Mouse (Mus musculus): ENCODE data around the gene Vps54. TPM values are rescaled to one million over a fixed set of nuclear protein-coding genes. Genes with fewer than 3 reads are reported as not detected.

Gene Vps54
- total and polyA plus RNA-seq, 2 experiments from 2014 or later: 5.6 to 40.2 TPM

DNA sequence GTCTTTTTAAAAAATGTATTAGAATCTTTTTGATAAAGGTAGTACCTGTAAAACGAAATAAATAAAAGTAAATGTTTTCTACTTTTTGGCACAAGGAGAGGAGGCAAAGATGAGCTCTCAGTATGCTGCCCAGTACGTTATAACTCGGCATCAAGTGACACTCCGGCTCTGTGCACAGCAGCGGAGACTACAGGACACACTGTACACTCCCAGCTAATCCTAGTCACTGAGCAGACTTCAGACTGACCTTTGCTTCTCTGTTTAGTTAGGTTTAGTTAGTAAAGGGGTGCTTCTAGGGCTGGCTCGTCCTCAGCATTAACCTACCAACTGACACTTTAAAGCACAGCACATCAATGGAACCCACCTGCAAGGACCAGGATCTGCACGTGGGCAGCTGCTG lies 112.2 kb downstream of the Vps54 start:
- 89% methylated on average over 7 of the region's 7 CpGs for WGBS
- DNase-seq: no peak
- Histone ChIP-seq H3K36me3 (ENCODE audit: insufficient read depth) (0 out of 2 replicates have a peak, but pooled peaks cover 13% of the 10 kb centered on the region), H3K9me3 (ENCODE audit: low read length) (no peaks in the 10 kb centered on the region), H3K4me1 (ENCODE audit: insufficient read depth) (no peaks in the 10 kb centered on the region), H3K4me3 (ENCODE audit: low read depth, low read length) (no peak overlapping the region), H3K27me3 (ENCODE audit: insufficient read depth, low read length) (no peaks in the 10 kb centered on the region), H3K27ac (ENCODE audit: low read depth, low read length) (no peak overlapping the region), H3K9ac (no peak overlapping the region), H3K4me2 (ENCODE audit: low read depth) (no peak overlapping the region)
- no peak for TF ChIP-seq CTCF (IDR thresholded peaks at IDR 0.05; ENCODE audit: low read depth)
- no peak for ATAC-seq

DNA sequence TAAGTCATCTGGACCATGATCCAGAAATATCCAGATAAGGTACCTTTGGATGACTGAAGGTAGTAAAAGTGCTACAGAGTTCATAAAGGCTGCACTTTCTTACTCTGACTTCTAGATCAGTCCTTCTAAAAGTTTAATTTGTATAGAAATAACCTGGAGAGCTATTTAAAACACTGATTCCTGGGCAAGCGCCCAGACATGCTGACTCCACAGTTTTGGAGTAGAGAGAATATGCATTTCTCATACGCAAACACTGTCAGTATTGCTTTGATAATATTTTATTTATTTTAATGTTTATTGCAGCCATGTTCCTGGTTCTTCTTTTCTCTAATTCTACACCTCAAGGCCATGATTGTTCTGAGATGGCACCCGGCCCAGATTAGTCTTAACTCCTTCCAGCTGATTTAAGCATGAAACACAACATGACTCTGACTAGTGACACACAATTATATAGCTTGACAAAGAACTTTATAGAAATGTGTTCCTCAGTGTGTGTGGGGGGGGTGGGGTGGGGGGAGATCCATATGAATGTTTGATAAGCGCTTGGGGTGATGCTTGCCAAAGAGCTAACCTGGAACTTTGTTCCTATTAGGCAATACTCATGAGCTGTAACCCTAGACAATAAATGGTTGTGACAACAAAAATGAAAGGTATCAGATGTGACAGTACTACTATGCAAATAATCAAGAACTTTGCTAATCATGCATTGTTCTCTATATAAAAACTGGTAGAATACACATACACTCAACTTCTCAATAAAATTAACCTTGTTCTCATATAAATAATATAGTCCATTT lies 124.3 kb downstream of the Vps54 start:
- ATAC-seq (no peak), DNase-seq (no peak)
- WGBS: 83% methylated on average over 4 of the region's 4 CpGs
- no peak overlapping the region for H3K4me2 ChIP-seq (ENCODE audit: low read depth)
- H3K4me3 ChIP-seq (ENCODE audit: low read depth, low read length): no peak overlapping the region
- no peaks in the 10 kb centered on the region for H3K4me1 ChIP-seq (ENCODE audit: insufficient read depth)
- no peak overlapping the region for H3K9ac ChIP-seq
- no peaks in the 10 kb centered on the region for H3K9me3 ChIP-seq (ENCODE audit: low read length)
- H3K36me3 ChIP-seq (ENCODE audit: insufficient read depth): no peaks in the 10 kb centered on the region
- H3K27ac ChIP-seq (ENCODE audit: low read depth, low read length): no peak overlapping the region
- no peak for TF ChIP-seq CTCF (IDR thresholded peaks at IDR 0.05; ENCODE audit: low read depth)
- no peaks in the 10 kb centered on the region for H3K27me3 ChIP-seq (ENCODE audit: insufficient read depth, low read length)

DNA sequence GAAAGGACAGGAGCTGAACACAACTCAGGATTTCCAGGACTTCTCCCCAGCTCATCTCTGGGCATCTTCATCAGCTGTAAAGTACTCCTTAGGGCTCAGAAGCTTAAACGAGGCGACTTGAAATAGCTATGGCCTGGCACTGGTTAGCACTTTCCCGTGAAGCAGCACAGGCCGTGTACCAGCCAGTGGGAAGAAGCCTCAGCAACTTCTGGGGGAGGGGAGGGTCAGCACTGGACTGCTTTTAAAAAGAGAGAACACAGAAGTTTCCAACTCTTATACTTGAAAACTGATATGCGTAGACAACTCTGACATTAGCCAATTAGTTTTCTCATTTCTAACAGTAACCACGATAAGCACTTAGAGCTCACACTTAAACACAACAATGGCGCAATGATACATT lies 129.4 kb downstream of the Vps54 start:
- WGBS: 47% methylated on average over 7 of the region's 7 CpGs
- H3K9ac ChIP-seq: no peak overlapping the region
- ATAC-seq: no peak
- H3K27me3 ChIP-seq (ENCODE audit: insufficient read depth, low read length): no peaks in the 10 kb centered on the region
- H3K36me3 ChIP-seq (ENCODE audit: insufficient read depth): no peaks in the 10 kb centered on the region
- H3K27ac ChIP-seq (ENCODE audit: low read depth, low read length): no peak overlapping the region
- H3K4me2 ChIP-seq (ENCODE audit: low read depth): peak overlapping the region; percentile 63
- TF ChIP-seq CTCF (IDR thresholded peaks at IDR 0.05; ENCODE audit: low read depth): no peak
- no peak for DNase-seq
- no peaks in the 10 kb centered on the region for H3K9me3 ChIP-seq (ENCODE audit: low read length)
- peaks cover 11% of the 10 kb centered on the region for H3K4me1 ChIP-seq (ENCODE audit: insufficient read depth)
- H3K4me3 ChIP-seq (ENCODE audit: low read depth, low read length): no peak overlapping the region; the same call in 1 of the 2 replicates

DNA sequence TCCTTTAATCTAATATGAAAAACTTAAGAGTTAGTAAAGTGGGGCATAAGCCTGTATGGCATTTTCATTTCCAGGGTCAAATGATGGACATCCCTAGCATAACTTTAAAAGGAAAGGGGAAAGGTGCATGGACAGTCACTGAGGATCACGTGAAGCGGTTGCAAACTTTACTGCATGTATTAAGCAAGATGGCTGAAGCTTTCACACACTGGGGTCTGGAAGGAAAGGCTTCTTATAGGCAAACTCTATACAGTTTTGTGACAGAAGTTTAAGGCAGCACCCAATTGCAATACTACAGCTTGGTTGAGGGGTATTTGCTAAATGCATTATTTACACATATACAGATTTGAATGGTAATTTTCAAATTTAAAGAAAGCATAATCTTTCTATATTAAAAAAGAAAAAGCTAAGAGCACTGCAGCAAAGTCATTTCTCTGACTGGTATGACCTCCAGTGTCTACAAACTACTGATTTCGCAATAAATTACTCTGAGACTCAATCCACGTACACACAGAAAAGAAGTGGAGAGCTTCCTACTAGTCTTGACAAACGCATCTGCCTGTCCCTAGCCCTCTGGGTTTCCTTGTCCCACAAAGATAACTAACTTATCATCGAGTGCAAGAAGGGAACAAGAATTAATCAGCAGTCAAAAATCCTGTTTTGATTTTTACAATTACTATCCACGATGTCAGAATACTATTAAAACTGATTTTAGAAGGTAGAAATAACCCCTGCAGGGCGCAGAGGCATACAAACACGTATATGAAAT lies 130.4 kb downstream of the Vps54 start:
- ATAC-seq: no peak
- H3K9ac ChIP-seq: peak overlapping the region; percentile 76

DNA sequence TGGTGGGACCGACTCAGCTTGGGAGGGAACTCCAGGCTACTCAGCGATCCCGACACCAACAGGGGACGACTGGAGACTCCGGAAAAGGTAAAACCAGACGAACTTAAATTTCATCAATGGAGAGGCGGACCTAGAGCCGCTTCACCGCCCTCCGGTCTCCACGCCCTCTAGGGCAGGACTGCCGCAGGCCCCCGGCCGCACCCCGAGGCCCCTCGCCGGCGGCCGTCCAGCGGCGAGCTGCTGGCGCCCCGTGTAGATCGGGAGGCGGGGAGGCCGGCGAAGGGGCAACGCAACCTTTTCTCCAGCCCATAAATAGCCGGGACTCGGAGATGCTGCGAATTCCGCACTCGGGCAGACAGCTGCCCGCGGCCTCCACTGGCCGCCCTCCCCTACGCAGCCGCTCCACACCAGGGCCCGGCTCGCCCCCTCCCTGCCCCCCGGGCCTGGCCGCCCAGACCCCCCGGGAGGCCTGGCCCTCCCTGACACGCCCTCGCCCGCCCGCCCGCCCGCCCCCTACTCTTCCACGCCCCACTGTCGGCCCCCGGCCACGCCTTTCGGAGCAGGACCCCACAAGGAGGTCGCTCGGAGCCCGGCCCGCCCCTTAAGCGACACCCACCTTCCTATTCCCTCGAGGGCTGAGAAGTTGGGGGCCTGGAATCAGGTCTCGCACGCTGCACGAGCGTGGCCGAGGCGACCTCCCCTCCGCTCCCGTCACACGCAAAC lies 131.5 kb downstream of the Vps54 start:
- Histone ChIP-seq H3K4me1 (ENCODE audit: insufficient read depth) (peaks cover 11% of the 10 kb centered on the region), H3K27ac (ENCODE audit: low read depth, low read length) (peak overlapping the region; percentile 77), H3K9ac (peak overlapping the region; percentile 76), H3K27me3 (ENCODE audit: insufficient read depth, low read length) (no peaks in the 10 kb centered on the region), H3K4me3 (ENCODE audit: low read depth, low read length) (peak overlapping the region; percentile 87), H3K36me3 (ENCODE audit: insufficient read depth) (no peaks in the 10 kb centered on the region), H3K9me3 (ENCODE audit: low read length) (no peaks in the 10 kb centered on the region), H3K4me2 (ENCODE audit: low read depth) (peak overlapping the region; percentile 63)
- DNase-seq (peak; percentile 56), ATAC-seq (peak; percentile 84)
- no peak for TF ChIP-seq CTCF (IDR thresholded peaks at IDR 0.05; ENCODE audit: low read depth)
- WGBS: under 1% methylated on average over 63 of the region's 69 CpGs

More for the DNA sequence above, 130.4 kb downstream of the Vps54 start:
- no peak for TF ChIP-seq CTCF (IDR thresholded peaks at IDR 0.05; ENCODE audit: low read depth)
- no peak overlapping the region for H3K27ac ChIP-seq (ENCODE audit: low read depth, low read length)
- 23% methylated on average over 9 of the region's 9 CpGs for WGBS
- no peaks in the 10 kb centered on the region for H3K36me3 ChIP-seq (ENCODE audit: insufficient read depth)
- peaks cover 11% of the 10 kb centered on the region for H3K4me1 ChIP-seq (ENCODE audit: insufficient read depth)
- H3K4me3 ChIP-seq (ENCODE audit: low read depth, low read length): peak overlapping the region; percentile 87
- H3K4me2 ChIP-seq (ENCODE audit: low read depth): peak overlapping the region; percentile 63
- H3K9me3 ChIP-seq (ENCODE audit: low read length): no peaks in the 10 kb centered on the region
- DNase-seq: no peak
- H3K27me3 ChIP-seq (ENCODE audit: insufficient read depth, low read length): no peaks in the 10 kb centered on the region

MicroRNAs within 50 kb of the gene (microRNA counts, 519-probe panel; counts per million panel counts)
- microRNA mmu-miR-1933-3p (not detected), microRNA mmu-miR-1933-5p (not detected)

Small RNA genes lying within 50 kb of the gene (microRNA-seq; reads per million reads assigned to microRNA genes)
- 0 to 0.24 reads per million in 2 experiments for gene Mir1933

Other genes with a start within 250 kb of the Vps54 start
- 50.1 and 52.8 TPM in 2 replicates for gene Peli1, start 148.0 kb upstream of the Vps54 start, total RNA-seq (2014; rRNA removed)
- 56.3 and 58.0 TPM in 2 replicates for gene Peli1, start 148.0 kb upstream of the Vps54 start, polyA plus RNA-seq (2015; fragmentation: Nextera tagmentation; extraction: Ambion mirVana)
- gene Ugp2, start 131.9 kb downstream of the Vps54 start, total RNA-seq (2014; rRNA removed): 66.9 and 69.5 TPM in 2 replicates
- 50.3 and 59.9 TPM in 2 replicates for gene Ugp2, start 131.9 kb downstream of the Vps54 start, polyA plus RNA-seq (2015; fragmentation: Nextera tagmentation; extraction: Ambion mirVana)

Measured in forebrain, postnatal 0 days (tissue).